Mouse (Mus musculus) forebrain, embryonic 12.5 days (tissue): ENCODE measurements around the gene Rpl6. TPM values are rescaled to one million over a fixed set of nuclear protein-coding genes. Genes with fewer than 3 reads are reported as not detected.

Experiments
- ATAC-seq: fragments of 200-750 bp; cut with Nextera tagmentation; 2 replicates; pipeline ENCODE4 v1.8.0; 2017; ENCODE audit warnings: moderate TSS enrichment; ENCODE audit not compliant: low FRiP score
- H3K27ac ChIP-seq: fragments of 300-500 bp; sonication (generic); 2 replicates; pipeline ENCODE4 v1.5.1; 2016; ENCODE audit warnings: mild to moderate bottlenecking
- H3K27me3 ChIP-seq: fragments of 300-500 bp; sonication (generic); 2 replicates; pipeline ENCODE4 v1.6.1; 2016; ENCODE audit warnings: mild to moderate bottlenecking
- H3K36me3 ChIP-seq: fragments of 300-500 bp; sonication (generic); replicated peaks from 2 replicates; pipeline ENCODE4 v1.6.1; 2016; ENCODE audit warnings: mild to moderate bottlenecking
- H3K4me1 ChIP-seq: fragments of 300-500 bp; sonication (generic); 2 replicates; pipeline ENCODE4 v1.6.1; 2016
- H3K4me2 ChIP-seq: fragments of 300-500 bp; sonication (generic); 2 replicates; pipeline ENCODE4 v1.6.1; 2016; ENCODE audit warnings: mild to moderate bottlenecking, moderate library complexity
- H3K4me3 ChIP-seq: fragments of 300-500 bp; sonication (generic); replicated peaks from 2 replicates; pipeline ENCODE4 v1.5.1; 2016; ENCODE audit warnings: mild to moderate bottlenecking
- H3K9ac ChIP-seq: fragments of 300-500 bp; sonication (generic); 2 replicates; pipeline ENCODE4 v1.6.1; 2016; ENCODE audit warnings: mild to moderate bottlenecking
- H3K9me3 ChIP-seq: fragments of 300-500 bp; sonication (generic); 2 replicates; pipeline ENCODE4 v1.6.1; 2016
- WGBS: fragments of 180-500 bp; shearing (Covaris S2); methylation state at CpG from one replicate; pipeline ENCODE4 v1.1.7; 2016; 5-methylcytosine and 5-hydroxymethylcytosine counted together
- polyA plus RNA-seq: library from polyadenylated mRNA; unstranded; fragments of >200 nt; fragmentation: Nextera tagmentation; extraction: Ambion mirVana; gene quantifications from 2 replicates; pipeline ENCODE4 v1.2.1, GENCODE M21; 2016

Gene Rpl6
- polyA plus RNA-seq, 1 experiment from 2014 or later = 481 TPM

GRCm38 (mm10) chr5:121251813-121252212 is 47.5 kb downstream of the Rpl6 start:
- peaks cover 12% of the 10 kb centered on the region for H3K36me3 ChIP-seq
- ATAC-seq = no peak
- H3K4me2 ChIP-seq = no peak overlapping the region
- 84% methylated on average over 8 of the region's 8 CpGs for WGBS
- H3K4me1 ChIP-seq = no peaks in the 10 kb centered on the region
- no peaks in the 10 kb centered on the region for H3K27me3 ChIP-seq
- H3K4me3 ChIP-seq = no peak overlapping the region
- H3K9ac ChIP-seq = no peak overlapping the region
- H3K9me3 ChIP-seq = no peaks in the 10 kb centered on the region
- no peak overlapping the region for H3K27ac ChIP-seq

DNA sequence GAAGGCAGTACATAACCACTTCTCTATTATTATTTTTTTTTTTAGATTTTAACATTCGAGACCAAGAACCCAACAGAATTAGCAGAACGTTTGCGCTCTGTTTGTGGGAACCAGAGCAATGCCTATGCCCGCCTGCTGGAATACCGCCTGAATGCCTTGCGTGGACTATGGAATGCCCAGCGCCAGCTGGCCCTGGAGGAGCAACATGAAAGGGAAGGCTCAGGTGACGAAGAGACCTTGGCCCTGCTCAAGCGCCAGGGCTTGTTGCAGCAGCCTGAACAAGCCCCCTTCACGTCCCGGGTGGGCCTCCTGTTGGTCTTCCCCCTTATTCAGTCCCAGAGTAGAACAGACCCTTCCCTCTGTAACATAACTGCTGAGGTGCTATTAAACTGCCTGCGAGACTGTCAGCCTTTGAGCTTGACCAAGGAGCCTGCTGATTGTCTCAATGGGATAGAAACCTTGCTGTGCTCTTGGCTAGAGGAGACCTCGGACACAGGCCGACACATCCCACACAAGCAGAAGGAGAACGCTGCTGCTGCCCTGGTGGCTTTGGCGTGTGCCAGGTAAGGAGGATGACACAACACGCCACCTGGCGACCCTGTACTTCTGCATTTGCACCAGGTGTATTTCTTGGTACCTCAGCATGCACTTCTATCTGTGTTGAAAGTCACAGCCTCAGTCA is 49.7 kb downstream of the Rpl6 start:
- Histone ChIP-seq H3K4me2 (no peak overlapping the region), H3K36me3 (peaks cover 20% of the 10 kb centered on the region), H3K9ac (no peak overlapping the region), H3K4me1 (no peaks in the 10 kb centered on the region), H3K27ac (no peak overlapping the region), H3K9me3 (no peaks in the 10 kb centered on the region), H3K4me3 (no peak overlapping the region), H3K27me3 (no peaks in the 10 kb centered on the region)
- no peak for ATAC-seq
- 89% methylated on average over 18 of the region's 18 CpGs for WGBS

DNA sequence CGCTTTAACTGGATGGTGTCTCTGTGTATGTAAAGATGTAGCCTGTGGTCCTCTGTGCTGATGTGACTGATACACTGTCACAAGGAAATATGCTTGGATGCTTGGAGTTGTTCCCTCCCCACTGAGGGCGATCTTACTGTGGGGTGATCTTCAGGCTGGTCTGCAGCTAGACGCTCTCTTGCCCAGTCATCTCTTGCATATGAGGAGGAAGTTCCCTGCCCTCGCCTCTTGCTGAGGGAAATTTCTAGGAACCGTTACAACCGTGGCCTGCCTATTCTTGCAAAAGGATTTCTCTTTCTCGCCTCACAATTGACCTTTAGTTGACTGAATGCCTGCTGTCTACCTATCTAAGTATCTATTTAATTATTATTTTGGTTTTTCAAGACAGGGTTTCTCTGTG is 50.7 kb downstream of the Rpl6 start:
- no peak for ATAC-seq
- WGBS = 91% methylated on average over 7 of the region's 7 CpGs
- no peak overlapping the region for H3K4me2 ChIP-seq

More for the DNA sequence above, 50.7 kb downstream of the Rpl6 start:
- Histone ChIP-seq H3K9me3 (no peaks in the 10 kb centered on the region), H3K4me1 (no peaks in the 10 kb centered on the region), H3K36me3 (peaks cover 24% of the 10 kb centered on the region), H3K9ac (no peak overlapping the region), H3K27ac (no peak overlapping the region), H3K4me3 (no peak overlapping the region), H3K27me3 (no peaks in the 10 kb centered on the region)

Other genes with a start within 250 kb of the Rpl6 start
- gene Rph3a, start 194.4 kb upstream of the Rpl6 start, polyA plus RNA-seq = 4.6 and 5.1 TPM in 2 replicates
- 26.3 and 26.4 TPM in 2 replicates for gene Ptpn11, start 13.1 kb upstream of the Rpl6 start, polyA plus RNA-seq
- gene Hectd4, start 15.7 kb downstream of the Rpl6 start, polyA plus RNA-seq = 13.2 and 13.3 TPM in 2 replicates
- 103 and 109 TPM in 2 replicates for gene Trafd1, start 181.2 kb downstream of the Rpl6 start, polyA plus RNA-seq
- 49.3 and 51.4 TPM in 2 replicates for gene Naa25, start 193.5 kb downstream of the Rpl6 start, polyA plus RNA-seq
- gene Tmem116, start 247.4 kb downstream of the Rpl6 start, polyA plus RNA-seq = 0.72 and 1.8 TPM in 2 replicates
- gene Erp29, start 248.0 kb downstream of the Rpl6 start, polyA plus RNA-seq = 103 and 115 TPM in 2 replicates